Mouse (Mus musculus) ovary, postnatal 10 days (tissue): ENCODE data around the gene Slc4a3.

Experiments
- DNase-seq: peaks from one replicate; pipeline ENCODE4 v3.0.0; 2022; ENCODE audit warnings: low spot score

Slc4a3 gene

DNA sequence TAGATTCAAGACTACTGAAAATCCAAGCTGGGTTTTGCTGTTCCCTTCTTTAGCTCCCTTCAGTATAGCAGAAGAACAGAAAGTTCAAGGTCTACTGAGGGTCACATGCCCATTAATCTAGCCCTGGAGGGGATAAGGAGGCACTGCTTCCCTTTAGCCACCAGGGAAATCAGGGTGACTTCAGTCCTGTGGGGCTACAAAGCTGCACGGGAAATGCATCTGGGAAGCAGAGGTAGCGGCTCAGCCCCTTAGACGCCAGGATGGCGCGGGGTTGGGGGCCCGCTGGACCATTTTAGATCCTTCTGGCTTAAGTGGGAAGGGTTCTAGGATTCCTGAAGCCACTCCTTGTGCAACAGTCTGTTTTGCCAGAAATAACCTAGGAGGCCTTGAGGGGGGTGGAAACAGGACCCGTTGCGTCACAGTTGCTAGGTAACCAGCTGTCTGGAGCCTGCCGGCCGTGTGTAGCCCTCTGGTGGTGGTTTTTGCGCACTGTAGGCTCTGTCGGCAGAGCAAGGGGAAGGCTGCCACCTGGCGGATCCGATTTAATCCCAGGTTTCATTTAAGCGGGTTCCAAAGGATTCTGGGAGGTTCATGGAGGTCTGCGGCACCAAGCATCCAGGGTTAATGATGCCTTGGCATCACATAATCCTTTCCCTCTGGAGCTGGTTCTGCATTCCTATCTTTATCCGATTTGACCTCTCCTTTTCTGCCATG is 13.3 kb downstream of the Slc4a3 start:
- DNase-seq = peak; percentile 75

DNA sequence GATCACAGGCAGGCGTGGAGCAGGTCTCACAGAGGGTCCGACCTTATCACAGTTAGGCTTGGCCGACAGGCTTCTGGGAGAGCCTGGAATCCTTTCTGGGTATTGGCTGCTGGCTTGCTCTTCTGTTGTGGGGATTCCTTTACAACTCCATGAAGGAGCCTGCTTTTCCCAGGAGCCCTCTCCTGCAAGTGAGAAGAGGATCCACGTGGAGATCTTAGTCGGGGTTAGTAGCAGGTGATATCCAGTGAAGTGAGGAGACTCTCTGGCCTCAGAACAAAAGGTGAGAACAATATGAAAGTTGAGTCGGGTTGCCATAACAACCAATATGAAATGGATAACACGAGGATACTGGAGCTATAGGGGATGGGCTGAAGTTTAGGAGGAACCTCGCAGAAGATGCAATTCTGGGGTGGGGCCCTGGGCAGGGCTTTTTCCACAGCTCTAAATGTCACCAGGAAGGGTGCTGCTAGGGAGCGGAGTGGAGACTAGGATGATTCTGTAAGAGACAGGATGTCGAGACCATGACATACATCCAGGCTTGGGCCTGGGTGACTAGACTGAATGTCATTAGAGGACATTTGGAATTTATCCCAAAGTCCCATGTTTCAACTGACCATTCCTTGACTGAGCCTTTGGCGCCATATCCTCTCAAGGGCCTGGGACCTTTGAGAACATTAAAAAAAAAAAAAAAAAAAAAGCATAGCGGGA is 14.3 kb downstream of the Slc4a3 start:
- no peak for DNase-seq

- DNase-seq = no peak
Measured at GRCm38 (mm10) chr1:75561221-75561897, 15.3 kb downstream of the Slc4a3 start.

DNA sequence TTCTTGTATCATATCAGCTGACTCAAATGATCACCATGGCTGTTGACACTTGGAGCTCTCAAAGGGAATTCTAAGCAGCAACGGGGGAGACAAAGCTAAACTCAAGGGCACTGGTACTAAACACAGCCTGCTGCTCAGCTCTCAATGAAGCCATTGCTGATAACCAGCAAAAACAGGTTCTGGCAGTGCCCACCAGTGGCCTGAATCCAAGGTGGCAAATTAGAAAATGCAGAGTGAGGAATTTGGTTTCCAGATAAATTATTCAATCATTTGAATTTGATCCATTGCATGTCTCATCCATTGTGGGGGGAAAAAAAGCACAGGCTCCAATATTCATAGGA is 15.8 kb downstream of the Slc4a3 start:
- DNase-seq = no peak

DNA sequence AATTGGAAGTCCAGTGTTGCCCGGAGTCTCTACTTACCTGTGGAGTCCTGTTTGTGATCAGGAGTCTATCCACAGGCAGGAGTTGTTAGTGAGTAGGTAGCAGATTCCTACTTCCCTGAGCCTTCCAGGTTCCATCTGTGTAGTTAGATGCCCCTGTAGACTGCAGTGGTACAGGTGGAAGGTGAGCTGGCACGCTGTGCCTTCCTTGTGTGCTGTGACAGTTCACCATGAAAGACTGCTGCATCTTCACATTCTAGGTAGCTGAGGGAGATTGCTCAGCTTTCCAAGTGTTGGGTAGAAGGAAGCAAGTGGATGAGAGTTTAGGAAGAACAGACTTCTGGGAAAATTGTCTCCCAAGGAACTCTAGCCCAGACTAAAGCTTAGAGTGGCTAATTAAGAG is 18.0 kb downstream of the Slc4a3 start:
- DNase-seq = no peak

DNA sequence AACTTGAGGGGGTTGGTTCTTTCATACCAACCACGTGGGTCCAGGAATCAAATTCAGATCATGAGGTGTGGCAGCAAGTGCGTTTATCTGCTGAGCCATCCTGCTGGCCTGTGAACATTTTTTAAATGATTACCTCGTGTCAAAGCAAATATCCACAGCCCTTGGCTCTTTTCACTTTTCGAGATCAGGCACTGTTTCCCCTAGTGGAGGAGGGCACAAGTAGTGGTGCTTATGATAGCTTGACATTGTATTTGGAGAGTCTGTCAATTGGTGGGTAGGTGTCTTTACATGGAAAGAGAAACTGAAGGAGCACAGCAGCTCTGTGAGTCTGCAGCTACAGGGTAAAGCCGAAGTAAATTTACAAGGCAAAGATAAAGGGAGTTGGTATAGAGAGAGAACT is 18.9 kb downstream of the Slc4a3 start:
- DNase-seq = no peak

GRCm38 (mm10) chr1:75565616-75566015 is 19.6 kb downstream of the Slc4a3 start:
- DNase-seq = no peak

- DNase-seq = no peak
Measured at GRCm38 (mm10) chr1:75570403-75570802, 24.3 kb downstream of the Slc4a3 start.

GRCm38 (mm10) chr1:75572776-75573175 is 26.7 kb downstream of the Slc4a3 start:
- no peak for DNase-seq

DNA sequence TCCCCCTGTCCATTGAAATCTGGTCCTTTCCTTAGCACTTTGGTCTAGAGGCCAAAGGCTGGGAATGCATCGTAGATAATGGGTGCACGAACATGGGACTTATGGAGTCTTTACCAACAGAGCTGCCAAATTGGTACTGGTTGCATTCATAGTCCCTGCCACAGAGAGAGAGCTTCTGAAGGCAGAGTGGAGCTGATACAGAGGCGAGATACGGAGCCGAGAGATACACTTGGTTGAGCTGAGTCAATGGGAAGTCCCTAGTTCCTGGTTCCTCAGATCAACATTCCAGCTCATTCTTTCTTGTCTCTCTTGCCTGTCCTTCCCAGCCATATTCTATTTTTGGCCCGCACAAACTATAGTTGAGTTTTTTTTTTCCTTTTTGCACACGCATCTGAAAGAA is 27.6 kb downstream of the Slc4a3 start:
- no peak for DNase-seq

- no peak for DNase-seq
Measured at GRCm38 (mm10) chr1:75574476-75575310, 28.6 kb downstream of the Slc4a3 start.

GRCm38 (mm10) chr1:75581936-75582624 is 36.0 kb downstream of the Slc4a3 start:
- DNase-seq = no peak

GRCm38 (mm10) chr1:75582625-75582956 is 36.5 kb downstream of the Slc4a3 start:
- DNase-seq = no peak

DNA sequence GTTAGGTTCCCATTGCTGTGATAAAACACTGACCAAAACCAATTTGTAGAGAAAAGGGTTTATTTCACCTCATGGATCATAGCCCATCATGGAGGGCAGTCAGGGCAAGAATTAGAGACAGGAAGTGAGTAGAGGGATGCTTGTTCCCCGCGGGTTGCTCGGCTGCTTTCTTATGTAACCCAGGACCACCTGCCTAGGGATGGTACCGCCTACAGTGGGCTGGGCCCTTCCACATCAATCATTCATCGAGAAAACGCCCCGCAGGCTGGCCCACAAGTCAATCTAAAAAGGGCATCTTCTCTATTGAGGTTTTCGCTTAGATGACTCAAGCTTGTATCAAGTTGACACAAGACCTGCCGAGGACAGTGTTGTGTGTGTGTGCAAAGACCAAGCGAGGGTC is 37.0 kb downstream of the Slc4a3 start:
- no peak for DNase-seq

DNA sequence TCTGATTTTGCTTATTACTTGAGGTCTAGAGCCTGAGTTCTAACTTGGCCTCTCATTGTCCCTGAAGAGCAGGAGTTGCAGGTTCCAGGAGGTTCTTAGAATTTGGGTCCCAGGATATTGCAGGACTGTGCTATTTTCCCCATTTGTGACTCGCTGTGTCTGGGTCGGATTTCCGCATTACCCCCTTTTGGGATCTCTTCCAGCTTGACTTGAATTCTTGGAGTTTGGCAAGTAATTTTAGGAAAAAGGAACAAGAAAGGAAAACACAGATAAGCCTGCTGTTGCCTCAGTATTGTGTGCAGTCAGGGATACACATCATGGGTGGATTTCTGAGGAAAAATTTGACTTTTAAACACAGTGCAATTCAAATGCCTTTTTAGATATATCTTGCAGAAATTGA is 40.7 kb downstream of the Slc4a3 start:
- no peak for DNase-seq

DNA sequence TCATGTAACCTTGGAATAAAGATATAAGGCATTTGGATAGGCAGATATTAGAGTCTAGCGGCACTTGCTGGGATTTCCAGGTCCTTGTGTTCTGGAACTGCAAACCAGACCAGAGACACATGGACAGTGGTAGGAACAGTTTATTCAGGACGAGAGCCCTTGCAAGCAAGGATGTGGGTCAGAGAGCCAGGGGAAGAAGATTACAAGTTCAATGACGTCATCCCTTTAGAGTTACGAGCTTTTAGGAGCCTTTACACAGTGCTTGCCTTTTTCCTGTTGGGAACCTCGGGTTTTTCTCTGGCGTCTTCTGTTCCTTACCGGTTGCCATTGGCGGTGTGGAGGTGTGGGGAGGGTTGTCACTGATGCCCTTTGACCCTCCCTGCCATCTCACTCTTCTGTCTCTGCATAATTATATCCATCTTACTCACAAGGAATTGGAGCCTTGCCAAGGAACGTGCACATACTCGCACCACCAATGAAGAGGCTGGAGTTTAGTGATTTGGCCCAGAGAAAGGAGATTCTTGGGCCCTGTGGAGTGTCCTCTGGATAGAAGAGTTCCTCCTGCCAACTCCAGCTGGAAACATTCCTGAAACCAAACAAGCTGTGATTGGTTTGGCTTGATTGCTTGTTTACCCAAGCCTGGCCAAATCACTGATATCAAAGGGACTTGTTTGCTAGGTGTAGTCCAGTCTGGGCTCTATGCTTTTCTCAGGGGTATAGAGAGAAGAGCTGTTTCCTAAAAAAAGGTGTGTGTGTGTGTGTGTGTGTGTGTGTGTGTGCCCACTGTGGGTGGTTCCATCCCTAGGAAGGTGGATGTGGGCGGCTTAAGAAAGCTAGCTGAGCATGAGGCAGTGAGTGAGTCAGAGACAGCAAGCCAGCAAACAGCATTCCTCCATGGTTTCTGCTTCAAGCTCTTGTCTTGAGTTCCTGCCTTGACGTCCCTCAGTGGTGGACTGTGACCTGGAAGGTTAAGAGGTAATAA is 42.0 kb downstream of the Slc4a3 start:
- DNase-seq = no peak

DNA sequence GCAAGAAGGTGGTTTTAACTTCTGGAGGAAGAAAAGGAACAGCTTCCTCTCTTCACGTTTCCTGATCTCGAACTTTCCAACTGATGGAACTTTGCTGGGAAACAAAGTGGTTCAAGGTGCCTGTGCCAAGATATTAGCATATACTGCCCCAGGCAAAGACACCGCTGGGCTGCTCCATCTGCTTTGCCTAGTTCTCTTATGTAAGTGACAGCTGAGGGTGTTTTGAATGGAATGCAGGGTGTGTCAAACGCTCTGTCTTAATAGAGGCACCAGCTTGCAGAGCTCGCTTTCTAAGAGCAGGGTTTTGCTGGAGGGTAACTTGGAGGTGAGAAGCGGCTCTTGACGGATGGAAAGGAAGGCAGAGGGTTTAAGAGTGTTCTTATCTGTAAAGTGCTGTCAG is 42.8 kb downstream of the Slc4a3 start:
- DNase-seq = no peak

GRCm38 (mm10) chr1:75589983-75590382 is 43.9 kb downstream of the Slc4a3 start:
- no peak for DNase-seq

- DNase-seq = no peak
Measured at GRCm38 (mm10) chr1:75593956-75594355, 47.9 kb downstream of the Slc4a3 start.

GRCm38 (mm10) chr1:75594836-75595235 is 48.8 kb downstream of the Slc4a3 start:
- no peak for DNase-seq

DNA sequence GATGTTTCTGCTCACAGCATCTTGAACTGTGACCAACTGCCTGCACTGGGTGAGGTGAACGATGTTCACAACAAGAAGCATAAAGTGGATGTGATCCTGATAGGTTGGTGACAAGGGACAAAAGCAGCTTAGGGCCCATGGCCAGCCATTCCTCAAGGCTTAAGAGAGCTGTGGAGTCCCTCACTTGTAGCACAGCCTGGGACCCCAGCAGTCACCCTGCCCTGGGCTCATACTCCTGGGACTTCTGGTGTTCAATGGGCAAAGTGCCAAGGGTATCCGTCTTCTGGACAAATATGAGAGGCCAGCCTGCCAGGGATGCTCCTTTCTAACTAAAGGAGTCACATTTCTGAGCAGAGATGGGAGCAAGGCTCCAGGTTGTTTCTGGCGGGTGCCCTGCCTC is 49.9 kb downstream of the Slc4a3 start:
- no peak for DNase-seq
